Mouse (Mus musculus): ENCODE measurements around the gene Asah2. TPM values are rescaled to one million over a fixed set of nuclear protein-coding genes. Genes with fewer than 3 reads are reported as not detected.

Gene Asah2
- 1.7 and 2.0 TPM in 2 replicates for polyA plus RNA-seq (2015; fragmentation: Nextera tagmentation; extraction: Ambion mirVana)

DNA sequence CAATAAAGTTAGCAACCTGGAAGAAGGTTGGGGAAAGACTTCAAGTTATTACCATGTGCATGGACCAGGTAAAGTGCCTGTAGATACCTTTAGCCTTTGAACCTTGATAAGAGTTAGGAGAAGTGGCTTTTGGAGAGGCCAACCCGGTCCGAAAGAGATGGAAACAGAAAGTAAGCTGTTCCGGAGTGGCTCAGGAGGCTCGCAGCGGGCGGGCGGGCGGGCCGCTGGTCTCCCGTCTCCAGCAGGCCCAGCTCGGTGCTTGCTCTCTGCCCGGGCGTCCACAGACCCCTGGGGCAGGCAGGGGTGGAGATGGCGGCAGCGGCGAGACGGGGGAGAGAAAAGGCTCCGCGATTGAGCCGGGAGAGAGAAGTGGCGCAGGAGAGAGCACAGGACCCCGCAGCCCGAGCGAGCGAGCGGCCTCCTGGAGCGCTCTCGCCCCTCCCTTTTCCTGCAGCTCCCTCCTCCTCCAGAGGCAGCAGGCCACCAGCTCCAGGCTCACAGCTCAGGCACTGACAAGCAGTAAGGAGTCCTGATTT is at the start of gene Asah2:
Gene Asah2 (minus strand): TSS at position 441 of the 536 bp plus-strand sequence.

Other genes starting within 250 kb of the Asah2 start
- not detected in 2 replicates for gene A1cf, start 239.4 kb downstream of the Asah2 start, polyA plus RNA-seq (2015; fragmentation: Nextera tagmentation; extraction: Ambion mirVana)

All from urinary bladder, postnatal 0 days (tissue).